Mouse (Mus musculus) intestine, embryonic 14.5 days (tissue): ENCODE measurements at regions not wholly inside any gene's neighbourhood (a gene's known extent, or its start where the extent isn't known, plus 50 kb on each side); places are given as distances from the start of the nearest gene placed in this dataset.

Source experiments
- ATAC-seq: fragments of 200-750 bp; cut with Nextera tagmentation; replicated peaks from 2 replicates; pipeline ENCODE4 v1.8.0; 2017; ENCODE audit warnings: low read depth, moderate number of reproducible peaks, moderate TSS enrichment, moderate library complexity; ENCODE audit not compliant: low FRiP score, low TSS enrichment
- DNase-seq: peaks from one replicate; pipeline ENCODE4 v3.0.0-alpha.2; 2018; ENCODE audit warnings: low spot score
- H3K27ac ChIP-seq: fragments of 300-500 bp; sonication (generic); 2 replicates; pipeline ENCODE4 v1.5.1; 2014; ENCODE audit warnings: low read depth, mild to moderate bottlenecking, control low read depth
- H3K27me3 ChIP-seq: fragments of 300-500 bp; sonication (generic); replicated peaks from 2 replicates; pipeline ENCODE4 v1.6.1; 2014; ENCODE audit warnings: low read length, control low read depth; ENCODE audit not compliant: control insufficient read depth, insufficient read depth
- H3K36me3 ChIP-seq: fragments of 300-500 bp; sonication (generic); 2 replicates; pipeline ENCODE4 v1.6.1; 2014; ENCODE audit warnings: low read length, control low read depth; ENCODE audit not compliant: control insufficient read depth, insufficient read depth
- H3K4me1 ChIP-seq: fragments of 300-500 bp; sonication (generic); replicated peaks from 2 replicates; pipeline ENCODE4 v1.6.1; 2014; ENCODE audit warnings: low read length, control low read depth, mixed read lengths; ENCODE audit not compliant: control insufficient read depth, insufficient read depth
- H3K4me2 ChIP-seq: fragments of 300-500 bp; sonication (generic); 2 replicates; pipeline ENCODE4 v1.6.1; 2014; ENCODE audit warnings: low read length
- H3K4me3 ChIP-seq: fragments of 300-500 bp; sonication (generic); 2 replicates; pipeline ENCODE4 v1.5.1; 2014; ENCODE audit warnings: low read depth, low read length, control low read depth, mixed read lengths
- H3K9ac ChIP-seq: fragments of 300-500 bp; sonication (generic); 2 replicates; pipeline ENCODE4 v1.6.1; 2014; ENCODE audit warnings: mild to moderate bottlenecking, low read length
- H3K9me3 ChIP-seq: fragments of 300-500 bp; sonication (generic); 2 replicates; pipeline ENCODE4 v1.6.1; 2016; ENCODE audit warnings: low read length, control low read depth; ENCODE audit not compliant: control insufficient read depth
- WGBS: fragments of 180-500 bp; shearing (Covaris S2); extraction: QIAGEN DNeasy Blood & Tissue Kit; methylation state at CpG from one replicate; pipeline ENCODE4 v1.1.7; 2014; 5-methylcytosine and 5-hydroxymethylcytosine counted together

DNA sequence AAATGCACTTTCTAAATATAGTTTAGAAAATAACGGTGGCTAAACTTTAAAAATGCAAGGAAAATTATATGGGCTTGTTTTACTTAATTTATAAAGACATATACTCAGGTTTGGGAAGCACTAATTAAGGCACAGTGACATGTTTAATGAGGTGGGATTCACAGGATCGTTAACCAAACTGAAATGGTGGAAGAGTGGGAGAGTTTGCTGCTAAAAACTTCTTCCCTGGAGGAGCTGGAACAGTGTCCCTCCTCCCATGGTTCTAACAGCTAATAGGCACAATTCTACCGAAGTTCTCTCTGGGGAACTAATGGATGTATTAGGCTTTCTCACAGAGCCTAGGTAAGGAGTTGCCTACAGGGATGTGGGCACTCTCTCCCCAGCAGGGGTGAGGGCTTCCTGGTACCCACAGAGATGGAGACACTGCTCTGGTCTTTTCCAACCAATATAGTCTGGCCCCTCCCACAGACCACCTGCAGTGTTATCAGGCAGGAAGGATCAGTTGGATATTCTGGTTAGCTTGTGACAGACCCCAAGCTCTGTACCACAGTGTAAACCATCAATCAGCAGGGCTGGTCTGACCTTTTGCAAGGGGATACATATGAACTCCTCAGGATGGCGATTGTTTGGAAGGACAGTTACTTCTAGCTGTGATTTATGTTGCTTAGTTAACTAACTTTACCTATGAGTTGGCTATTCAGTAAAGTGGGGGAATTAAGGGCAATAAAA is 309.0 kb upstream of the Zic4 start:
- Histone ChIP-seq H3K27me3 (no peaks in the 10 kb centered on the region), H3K9ac (no peak overlapping the region), H3K4me3 (no peak overlapping the region), H3K9me3 (no peaks in the 10 kb centered on the region), H3K27ac (no peak overlapping the region), H3K36me3 (no peaks in the 10 kb centered on the region), H3K4me2 (no peak overlapping the region), H3K4me1 (no peaks in the 10 kb centered on the region)
- WGBS, result 55% methylated on average over 4 of the region's 4 CpGs
- no peak for DNase-seq
- ATAC-seq, result no peak

- no peak overlapping the region for H3K27ac ChIP-seq
- H3K4me2 ChIP-seq, result no peak overlapping the region
- no peaks in the 10 kb centered on the region for H3K27me3 ChIP-seq
- H3K36me3 ChIP-seq, result no peaks in the 10 kb centered on the region
- no peak for ATAC-seq
- no peaks in the 10 kb centered on the region for H3K4me1 ChIP-seq
- 65% methylated on average over 4 of the region's 4 CpGs for WGBS
- H3K4me3 ChIP-seq, result no peak overlapping the region
- no peaks in the 10 kb centered on the region for H3K9me3 ChIP-seq
- H3K9ac ChIP-seq, result no peak overlapping the region
- no peak for DNase-seq
Observed at GRCm38 (mm10) chr9:91059460-91059859, 302.8 kb upstream of the Zic4 start.

DNA sequence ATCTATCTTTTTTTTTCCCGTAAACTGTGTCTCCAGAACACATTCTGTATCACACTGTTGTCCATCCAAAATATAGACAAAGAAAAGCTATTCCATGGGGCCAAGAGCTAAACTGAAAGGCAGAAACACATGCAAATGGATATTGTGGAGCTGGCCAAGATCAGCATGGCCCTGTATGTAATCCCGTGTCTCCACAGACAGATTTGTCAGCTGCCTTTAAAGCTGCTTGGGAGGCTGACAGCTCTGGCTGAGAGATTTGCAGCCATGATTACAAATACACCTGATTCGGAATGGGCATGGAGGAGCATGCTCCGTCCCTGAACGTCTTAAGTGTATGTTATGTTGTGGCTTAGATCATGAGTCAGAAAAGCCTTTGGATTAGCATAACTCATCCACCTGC is 292.7 kb upstream of the Zic4 start:
- no peak overlapping the region for H3K9ac ChIP-seq
- no peaks in the 10 kb centered on the region for H3K9me3 ChIP-seq
- no peak overlapping the region for H3K4me2 ChIP-seq
- no peak for ATAC-seq
- WGBS, result 80% methylated on average over 5 of the region's 5 CpGs
- no peak overlapping the region for H3K4me3 ChIP-seq
- no peak for DNase-seq
- H3K4me1 ChIP-seq, result no peaks in the 10 kb centered on the region
- H3K27me3 ChIP-seq, result no peaks in the 10 kb centered on the region
- H3K27ac ChIP-seq, result no peak overlapping the region
- H3K36me3 ChIP-seq, result no peaks in the 10 kb centered on the region

- Histone ChIP-seq H3K4me3 (no peak overlapping the region), H3K36me3 (no peaks in the 10 kb centered on the region), H3K4me1 (no peaks in the 10 kb centered on the region), H3K27ac (no peak overlapping the region), H3K4me2 (no peak overlapping the region), H3K9me3 (no peaks in the 10 kb centered on the region), H3K27me3 (no peaks in the 10 kb centered on the region), H3K9ac (no peak overlapping the region)
- ATAC-seq, result no peak
- no peak for DNase-seq
- WGBS, result 58% methylated on average over 4 of the region's 4 CpGs
Observed at GRCm38 (mm10) chr9:91073366-91074174, 288.6 kb upstream of the Zic4 start.

DNA sequence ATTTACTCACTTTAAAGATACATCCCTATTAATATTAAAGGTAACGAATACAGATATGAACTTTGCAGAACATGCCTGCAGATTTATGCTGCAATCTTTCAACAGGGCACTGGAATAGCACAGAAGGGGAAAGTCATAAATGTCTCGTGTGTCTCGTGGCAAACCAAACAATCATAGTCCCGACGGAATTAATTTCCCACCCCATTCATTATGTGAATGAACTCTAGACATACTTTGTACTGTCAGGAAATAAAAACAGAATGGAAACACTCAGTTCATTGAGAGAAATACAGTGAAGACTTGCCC is 288.1 kb upstream of the Zic4 start:
- Histone ChIP-seq H3K9me3 (no peaks in the 10 kb centered on the region), H3K36me3 (no peaks in the 10 kb centered on the region), H3K4me3 (no peak overlapping the region), H3K4me1 (no peaks in the 10 kb centered on the region), H3K27ac (no peak overlapping the region), H3K4me2 (no peak overlapping the region), H3K9ac (no peak overlapping the region), H3K27me3 (no peaks in the 10 kb centered on the region)
- DNase-seq, result no peak
- 42% methylated on average over 5 of the region's 5 CpGs for WGBS
- ATAC-seq, result no peak

- H3K36me3 ChIP-seq, result no peaks in the 10 kb centered on the region
- ATAC-seq (no peak), DNase-seq (no peak)
- WGBS, result 23% methylated on average over 1 of the region's 1 CpGs
- no peak overlapping the region for H3K27ac ChIP-seq
- H3K4me2 ChIP-seq, result no peak overlapping the region
- H3K9me3 ChIP-seq, result no peaks in the 10 kb centered on the region
- H3K9ac ChIP-seq, result no peak overlapping the region
- H3K4me3 ChIP-seq, result no peak overlapping the region
- no peaks in the 10 kb centered on the region for H3K4me1 ChIP-seq
- no peaks in the 10 kb centered on the region for H3K27me3 ChIP-seq
Observed at GRCm38 (mm10) chr9:91077490-91077889, 284.7 kb upstream of the Zic4 start.

- H3K4me2 ChIP-seq, result no peak overlapping the region
- no peaks in the 10 kb centered on the region for H3K36me3 ChIP-seq
- H3K9ac ChIP-seq, result no peak overlapping the region
- H3K9me3 ChIP-seq, result no peaks in the 10 kb centered on the region
- 25% methylated on average over 1 of the region's 1 CpGs for WGBS
- no peak overlapping the region for H3K4me3 ChIP-seq
- ATAC-seq, result no peak
- no peak overlapping the region for H3K27ac ChIP-seq
- no peak for DNase-seq
- no peaks in the 10 kb centered on the region for H3K4me1 ChIP-seq
- H3K27me3 ChIP-seq, result no peaks in the 10 kb centered on the region
Observed at GRCm38 (mm10) chr9:91083791-91084190, 278.4 kb upstream of the Zic4 start.

DNA sequence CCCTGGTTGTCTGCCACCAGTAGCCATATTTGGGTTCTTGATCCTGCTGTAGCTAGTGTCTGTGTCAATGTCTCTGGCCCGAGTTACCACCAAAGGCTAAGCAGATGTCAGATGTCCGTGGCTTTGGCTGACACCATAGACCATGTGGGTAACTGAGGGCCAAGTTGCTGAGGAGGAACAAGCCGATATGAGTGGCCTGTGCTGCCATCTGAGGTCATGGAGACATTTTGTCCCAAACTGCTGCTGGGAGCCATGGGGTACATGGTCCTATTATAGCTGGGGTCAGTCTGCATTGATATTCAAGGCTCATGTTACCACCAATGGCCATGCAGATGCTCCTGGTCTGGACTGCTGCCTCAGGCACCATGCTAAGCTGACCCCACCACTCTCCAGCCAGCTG is 276.3 kb upstream of the Zic4 start:
- no peak for ATAC-seq
- no peaks in the 10 kb centered on the region for H3K27me3 ChIP-seq
- WGBS, result 84% methylated on average over 3 of the region's 3 CpGs

DNA sequence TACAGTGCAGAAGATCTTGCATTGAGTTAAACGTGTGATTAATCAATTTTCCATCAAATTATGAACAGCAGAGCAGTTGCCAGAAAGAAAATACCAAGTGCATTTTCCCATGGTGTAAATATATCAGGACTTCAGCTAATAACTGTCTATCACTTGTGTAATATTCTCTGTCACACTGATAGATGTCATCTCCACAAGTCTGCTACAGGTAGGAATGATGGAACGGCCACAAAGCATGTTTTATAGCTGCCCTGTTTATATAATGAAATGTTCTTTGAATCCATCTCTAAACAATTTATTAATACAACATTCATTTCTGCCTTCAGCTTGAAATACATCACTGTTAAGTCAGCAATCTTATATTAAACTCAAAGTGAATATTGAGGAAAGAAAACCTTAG is 272.9 kb upstream of the Zic4 start:
- Histone ChIP-seq H3K9ac (no peak overlapping the region), H3K27ac (no peak overlapping the region), H3K36me3 (no peaks in the 10 kb centered on the region), H3K27me3 (no peaks in the 10 kb centered on the region), H3K4me2 (no peak overlapping the region), H3K9me3 (no peaks in the 10 kb centered on the region), H3K4me3 (no peak overlapping the region), H3K4me1 (no peaks in the 10 kb centered on the region)
- no peak for ATAC-seq
- 49% methylated on average over 2 of the region's 2 CpGs for WGBS
- DNase-seq, result no peak

More for the DNA sequence above, 276.3 kb upstream of the Zic4 start:
- H3K4me2 ChIP-seq, result no peak overlapping the region
- no peak for DNase-seq
- H3K9me3 ChIP-seq, result no peaks in the 10 kb centered on the region
- no peak overlapping the region for H3K27ac ChIP-seq
- no peak overlapping the region for H3K9ac ChIP-seq
- no peaks in the 10 kb centered on the region for H3K36me3 ChIP-seq
- no peaks in the 10 kb centered on the region for H3K4me1 ChIP-seq
- H3K4me3 ChIP-seq, result no peak overlapping the region
